Mouse (Mus musculus): ENCODE data around the gene Nacc2. TPM values are rescaled to one million over a fixed set of nuclear protein-coding genes. Genes with fewer than 3 reads are reported as not detected.

The Nacc2 gene
- polyA plus RNA-seq, 1 experiment from 2014 or later = 4.7 TPM

DNA sequence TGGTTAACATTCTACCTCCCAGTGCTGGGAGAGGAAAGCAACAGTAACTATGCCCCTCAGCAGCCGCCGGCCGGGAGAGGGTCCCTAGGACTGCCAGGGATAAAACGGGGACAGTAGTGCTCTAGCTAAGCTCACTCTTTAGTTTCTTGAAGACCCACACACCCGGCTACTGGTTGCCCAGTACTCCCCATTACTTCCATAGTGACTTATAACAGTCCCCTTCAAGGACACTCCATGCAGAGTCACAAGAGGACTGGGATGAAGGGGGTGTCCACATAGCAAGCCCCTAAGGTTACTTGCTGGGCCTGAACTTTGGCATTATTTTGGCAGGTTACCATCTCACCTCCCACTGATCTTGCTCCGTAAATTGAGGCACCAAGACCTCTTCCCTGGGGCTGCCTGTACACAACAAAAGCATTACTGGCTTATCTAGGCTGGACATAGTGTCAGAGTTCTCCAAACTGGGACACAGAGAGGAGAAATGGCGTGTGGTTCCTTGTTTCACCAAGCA lies 16.1 kb upstream of the Nacc2 start:
- Histone ChIP-seq H3K27me3 (no peaks in the 10 kb centered on the region), H3K9me3 (no peaks in the 10 kb centered on the region), H3K36me3 (peaks cover 20% of the 10 kb centered on the region), H3K4me2 (peak overlapping the region; percentile 87), H3K4me3 (replicated peaks) (peak overlapping the region; percentile 92), H3K27ac (peak overlapping the region; percentile 95; the same call in 1 of the 2 replicates), H3K9ac (replicated peaks) (peak overlapping the region; percentile 87), H3K4me1 (replicated peaks) (peaks cover 19% of the 10 kb centered on the region)
- no peak for ATAC-seq (ENCODE audit: insufficient number of reproducible peaks, insufficient read depth, low FRiP score, low TSS enrichment, low read depth)
- 64% methylated on average over 7 of the region's 7 CpGs for WGBS

DNA sequence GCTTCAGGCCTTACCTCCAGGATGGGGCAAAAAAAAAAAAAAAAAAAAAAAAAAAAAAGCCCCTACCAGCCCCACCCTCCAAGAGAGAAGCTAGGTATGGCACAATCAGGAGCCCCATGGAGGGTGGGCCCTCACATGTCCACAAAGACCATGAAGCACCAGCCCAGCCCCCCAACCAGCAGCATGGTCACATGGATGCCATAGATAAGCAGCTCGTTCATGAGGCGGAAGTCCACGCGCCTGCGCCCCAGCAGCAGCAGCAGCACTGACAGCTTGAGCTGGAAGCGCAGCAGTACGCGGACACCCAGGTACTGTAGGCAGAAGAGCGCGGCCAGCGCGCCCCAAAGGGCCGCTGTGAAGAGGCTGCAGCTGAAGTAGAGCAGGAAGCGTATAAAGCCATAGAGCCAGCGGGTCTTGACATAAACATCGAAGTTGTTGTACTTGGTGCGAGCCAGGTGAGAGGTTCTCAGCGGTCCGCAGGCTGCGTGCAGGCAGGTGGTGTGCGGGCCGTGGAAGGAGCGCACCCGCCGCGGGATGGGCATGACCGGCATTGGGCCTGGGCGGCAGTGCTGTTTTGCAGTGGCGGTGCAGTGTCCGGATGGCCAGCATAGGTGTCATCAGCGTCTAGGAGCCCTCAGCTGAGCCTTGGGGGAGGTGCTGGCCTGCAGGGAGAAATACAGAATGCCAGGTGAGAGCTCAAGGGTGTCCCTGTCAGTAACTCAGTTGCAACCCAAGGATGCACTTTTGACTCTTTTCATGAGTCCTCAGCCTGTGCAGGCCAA lies 15.4 kb upstream of the Nacc2 start:
- no peak for ATAC-seq (ENCODE audit: insufficient number of reproducible peaks, insufficient read depth, low FRiP score, low TSS enrichment, low read depth)
- peaks cover 20% of the 10 kb centered on the region for H3K36me3 ChIP-seq
- 80% methylated on average over 31 of the region's 31 CpGs for WGBS
- H3K4me1 ChIP-seq (replicated peaks) = peaks cover 25% of the 10 kb centered on the region
- H3K9ac ChIP-seq (replicated peaks) = peak overlapping the region; percentile 87; the same call in 1 of the 2 replicates
- no peaks in the 10 kb centered on the region for H3K27me3 ChIP-seq
- no peak overlapping the region for H3K27ac ChIP-seq
- peak overlapping the region; percentile 87 for H3K4me2 ChIP-seq
- H3K4me3 ChIP-seq (replicated peaks) = peak overlapping the region; percentile 92; the same call in 1 of the 2 replicates
- H3K9me3 ChIP-seq = no peaks in the 10 kb centered on the region

DNA sequence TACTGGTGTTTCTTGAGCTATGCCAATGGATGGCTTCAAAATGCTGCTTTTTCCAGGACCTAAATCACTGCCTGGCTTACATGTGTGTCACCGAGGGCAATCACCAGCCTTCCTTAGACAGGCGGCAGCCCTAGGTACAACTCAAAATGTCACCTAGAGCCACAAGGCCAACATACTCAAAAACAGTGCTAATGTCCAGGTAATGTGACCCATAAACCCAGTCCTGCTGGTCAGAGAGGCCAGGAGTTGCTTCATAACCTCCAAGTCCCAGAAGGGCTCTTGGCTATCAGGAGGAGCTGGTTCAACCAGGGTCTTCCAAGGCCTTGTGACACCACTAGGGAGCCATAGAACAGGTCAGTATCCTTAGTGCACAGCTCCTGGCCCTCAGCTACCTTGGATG lies 11.6 kb upstream of the Nacc2 start:
- Histone ChIP-seq H3K4me3 (replicated peaks) (no peak overlapping the region), H3K4me1 (replicated peaks) (peaks cover 32% of the 10 kb centered on the region), H3K36me3 (peaks cover 20% of the 10 kb centered on the region), H3K9me3 (no peaks in the 10 kb centered on the region), H3K9ac (replicated peaks) (no peak overlapping the region), H3K4me2 (no peak overlapping the region), H3K27ac (no peak overlapping the region), H3K27me3 (no peaks in the 10 kb centered on the region)
- no peak for ATAC-seq (ENCODE audit: insufficient number of reproducible peaks, insufficient read depth, low FRiP score, low TSS enrichment, low read depth)
- 91% methylated on average over 2 of the region's 2 CpGs for WGBS

DNA sequence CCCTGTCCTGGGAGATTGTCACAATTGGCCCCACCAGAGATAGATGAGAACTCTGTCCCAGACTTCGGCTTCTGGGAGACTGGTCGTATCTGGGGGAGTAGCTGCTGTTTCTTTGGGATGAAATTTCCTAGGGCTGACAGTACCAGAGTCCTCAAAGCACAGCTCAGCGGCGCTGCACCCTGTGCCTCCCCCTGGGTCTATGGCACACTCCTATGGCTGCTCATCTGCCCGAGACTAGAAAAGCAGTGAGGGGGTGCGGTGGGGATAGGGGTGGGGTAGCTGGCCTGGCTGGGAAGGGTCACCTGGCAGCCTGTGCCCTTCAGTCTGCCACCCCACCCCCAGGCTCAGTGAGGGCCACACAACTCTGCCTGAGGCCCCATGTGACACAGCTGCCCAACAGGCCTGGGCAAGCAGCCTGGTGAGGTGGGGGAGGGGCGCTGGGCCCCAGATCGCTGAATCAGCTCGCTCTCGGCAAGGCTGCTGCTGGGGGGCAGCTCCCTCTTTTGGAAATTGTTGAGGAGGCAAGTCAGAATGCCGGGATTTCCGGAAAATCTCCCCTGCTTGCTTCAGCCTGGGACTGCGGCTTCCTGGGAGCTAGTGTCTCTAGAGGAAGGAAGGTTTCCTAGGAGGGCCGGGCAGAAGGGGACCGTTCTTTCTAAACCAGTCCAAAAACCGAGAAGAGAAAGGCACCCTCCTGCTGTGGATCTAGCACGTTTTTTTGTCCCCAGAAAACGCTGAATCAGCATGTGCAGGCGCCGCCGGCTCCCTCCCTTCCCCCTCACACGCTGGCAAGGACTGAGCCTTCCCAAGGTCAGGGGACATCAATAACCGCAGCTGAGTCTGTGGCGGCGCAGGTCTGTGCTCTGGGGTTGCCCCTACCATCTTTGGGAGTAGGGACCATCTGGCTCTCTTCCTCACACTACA lies 9.9 kb upstream of the Nacc2 start:
- WGBS = 4% methylated on average over 25 of the region's 25 CpGs

DNA sequence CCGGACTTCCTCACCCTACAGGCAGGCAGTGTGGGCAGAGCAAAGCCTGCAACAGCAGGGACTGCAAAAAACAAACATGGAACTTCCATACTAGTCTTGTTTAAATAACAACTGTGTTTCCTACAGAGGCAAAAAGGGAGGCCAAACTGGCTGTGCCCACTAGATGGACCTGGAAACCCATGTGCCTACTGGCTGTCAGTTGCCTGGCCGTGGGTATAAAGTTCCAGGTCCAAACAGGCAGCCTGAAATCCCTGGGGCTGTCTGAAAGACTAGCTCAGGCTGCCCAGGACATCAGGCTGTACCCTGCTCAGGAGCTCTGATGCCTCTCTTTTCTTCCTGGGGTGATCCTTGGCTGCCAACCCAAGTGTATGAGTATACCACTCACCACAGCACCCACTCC lies 8.3 kb upstream of the Nacc2 start:
- Histone ChIP-seq H3K9ac (replicated peaks) (no peak overlapping the region), H3K9me3 (no peaks in the 10 kb centered on the region), H3K4me3 (replicated peaks) (no peak overlapping the region), H3K4me2 (no peak overlapping the region), H3K27ac (no peak overlapping the region), H3K4me1 (replicated peaks) (peaks cover 20% of the 10 kb centered on the region), H3K36me3 (peaks cover under 1% of the 10 kb centered on the region; the same call in 1 of the 2 replicates), H3K27me3 (no peaks in the 10 kb centered on the region)
- no peak for ATAC-seq (ENCODE audit: insufficient number of reproducible peaks, insufficient read depth, low FRiP score, low TSS enrichment, low read depth)
- 74% methylated on average over 2 of the region's 2 CpGs for WGBS

More for the DNA sequence above, 9.9 kb upstream of the Nacc2 start:
- Histone ChIP-seq H3K4me1 (replicated peaks) (peaks cover 20% of the 10 kb centered on the region), H3K4me2 (peak overlapping the region; percentile 65), H3K36me3 (peaks cover 15% of the 10 kb centered on the region), H3K9me3 (no peaks in the 10 kb centered on the region), H3K9ac (replicated peaks) (peak overlapping the region; percentile 57), H3K4me3 (replicated peaks) (peak overlapping the region; percentile 33), H3K27me3 (no peaks in the 10 kb centered on the region), H3K27ac (peak overlapping the region; percentile 85)
- ATAC-seq (ENCODE audit: insufficient number of reproducible peaks, insufficient read depth, low FRiP score, low TSS enrichment, low read depth) = peak; percentile 75

DNA sequence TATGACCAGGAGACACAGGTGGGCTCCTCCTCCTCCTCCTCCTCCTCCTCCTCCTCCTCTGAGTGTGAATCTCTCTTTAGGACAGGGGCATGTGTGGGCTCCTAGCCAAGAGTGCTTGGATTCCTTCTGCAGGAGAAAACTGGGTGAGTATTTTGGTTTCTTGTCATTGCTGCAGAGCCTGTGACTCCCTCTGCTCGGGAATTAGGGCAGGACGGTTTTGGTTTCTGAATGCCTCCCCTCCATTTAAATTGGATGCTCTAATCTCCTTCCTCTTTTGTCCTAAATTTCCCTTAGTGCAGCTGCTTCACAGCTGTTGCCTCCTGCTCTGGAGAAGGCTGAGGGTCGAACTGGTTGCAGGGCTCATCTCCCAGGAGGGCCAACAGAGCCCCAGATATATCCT lies 6.9 kb upstream of the Nacc2 start:
- Histone ChIP-seq H3K4me3 (replicated peaks) (no peak overlapping the region), H3K27ac (no peak overlapping the region), H3K9me3 (no peaks in the 10 kb centered on the region), H3K36me3 (no peaks in the 10 kb centered on the region), H3K4me2 (no peak overlapping the region), H3K9ac (replicated peaks) (no peak overlapping the region), H3K27me3 (no peaks in the 10 kb centered on the region), H3K4me1 (replicated peaks) (peaks cover 20% of the 10 kb centered on the region)
- no peak for ATAC-seq (ENCODE audit: insufficient number of reproducible peaks, insufficient read depth, low FRiP score, low TSS enrichment, low read depth)
- WGBS = 65% methylated on average over 3 of the region's 3 CpGs

DNA sequence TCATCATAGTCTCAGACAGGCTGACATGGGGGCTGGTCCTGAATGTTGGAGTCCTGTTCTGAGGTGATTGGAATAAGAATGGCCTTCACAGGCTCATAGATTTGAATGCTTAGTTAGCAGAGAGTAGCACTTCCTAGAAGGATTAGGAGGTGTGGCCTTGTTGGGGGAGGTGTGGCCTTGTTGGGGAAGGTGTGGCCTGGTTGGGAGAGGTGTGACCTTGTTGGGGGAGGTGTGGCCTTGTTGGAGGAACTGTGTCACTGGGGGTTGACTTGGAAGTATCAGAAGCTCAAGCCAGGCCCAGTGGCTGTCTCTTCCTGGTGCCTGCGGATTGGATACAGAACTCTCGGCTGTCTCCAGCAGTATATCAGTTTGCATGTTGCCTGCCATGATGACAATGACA lies 6.3 kb upstream of the Nacc2 start:
- Histone ChIP-seq H3K4me2 (no peak overlapping the region), H3K36me3 (no peaks in the 10 kb centered on the region), H3K4me1 (replicated peaks) (peaks cover 20% of the 10 kb centered on the region), H3K27ac (no peak overlapping the region), H3K27me3 (no peaks in the 10 kb centered on the region), H3K9me3 (no peaks in the 10 kb centered on the region), H3K4me3 (replicated peaks) (no peak overlapping the region), H3K9ac (replicated peaks) (no peak overlapping the region)
- no peak for ATAC-seq (ENCODE audit: insufficient number of reproducible peaks, insufficient read depth, low FRiP score, low TSS enrichment, low read depth)
- WGBS = 93% methylated on average over 2 of the region's 2 CpGs

DNA sequence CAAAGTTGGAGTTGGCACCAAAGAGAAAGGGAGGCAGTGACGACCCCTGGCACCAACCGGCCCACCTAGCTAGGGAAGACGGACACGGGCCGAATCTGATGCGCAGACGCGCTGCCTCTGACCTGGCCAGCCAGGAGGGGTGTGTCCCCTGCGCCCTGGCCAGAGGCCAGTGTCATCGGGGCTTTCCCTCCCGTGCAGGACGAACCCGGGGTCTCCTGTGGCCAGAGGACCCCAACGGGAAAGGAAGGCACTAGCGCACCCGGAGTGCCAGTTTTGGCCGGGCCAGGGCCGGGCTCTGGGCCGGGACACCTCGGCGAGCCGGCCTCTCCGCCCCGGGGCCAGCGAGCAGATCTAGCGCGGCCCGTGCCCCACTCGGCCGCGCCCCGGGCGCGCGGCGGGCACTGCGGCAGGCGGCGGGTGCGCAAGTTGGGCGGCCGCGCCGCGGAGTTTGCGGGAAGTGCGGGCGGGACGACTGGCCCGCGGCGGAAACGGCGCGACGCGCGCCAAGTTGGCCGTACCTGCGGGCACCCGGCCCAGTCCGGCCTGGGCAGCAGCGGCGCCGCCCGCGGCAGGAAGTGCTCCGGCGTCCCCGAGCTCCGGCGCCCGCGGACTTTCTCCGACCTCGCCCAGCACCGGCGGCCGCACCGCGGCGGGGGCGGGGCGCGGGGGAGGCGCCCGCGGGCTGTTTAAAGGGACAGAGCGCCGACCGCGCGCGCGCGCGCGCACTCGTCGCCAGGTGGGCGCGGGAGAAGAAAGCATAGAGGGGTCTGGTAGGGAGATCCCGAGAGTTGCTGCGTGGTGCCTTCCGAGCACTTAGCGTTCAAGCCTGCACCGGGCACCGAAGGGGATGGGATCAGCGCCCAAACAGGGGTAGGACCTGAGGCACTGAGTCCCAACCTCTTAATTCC lies 595 bp downstream of the Nacc2 start:
- Histone ChIP-seq H3K27ac (no peak overlapping the region), H3K4me2 (peak overlapping the region; percentile 96), H3K27me3 (peaks cover 54% of the 10 kb centered on the region), H3K36me3 (no peaks in the 10 kb centered on the region), H3K4me1 (replicated peaks) (peaks cover 22% of the 10 kb centered on the region), H3K9ac (replicated peaks) (peak overlapping the region; percentile 82), H3K9me3 (no peaks in the 10 kb centered on the region), H3K4me3 (replicated peaks) (peak overlapping the region; percentile 83)
- 0 out of 2 replicates have a peak, but pooled peaks have one; percentile 34 for ATAC-seq (ENCODE audit: insufficient number of reproducible peaks, insufficient read depth, low FRiP score, low TSS enrichment, low read depth)
- under 1% methylated on average over 94 of the region's 109 CpGs for WGBS

DNA sequence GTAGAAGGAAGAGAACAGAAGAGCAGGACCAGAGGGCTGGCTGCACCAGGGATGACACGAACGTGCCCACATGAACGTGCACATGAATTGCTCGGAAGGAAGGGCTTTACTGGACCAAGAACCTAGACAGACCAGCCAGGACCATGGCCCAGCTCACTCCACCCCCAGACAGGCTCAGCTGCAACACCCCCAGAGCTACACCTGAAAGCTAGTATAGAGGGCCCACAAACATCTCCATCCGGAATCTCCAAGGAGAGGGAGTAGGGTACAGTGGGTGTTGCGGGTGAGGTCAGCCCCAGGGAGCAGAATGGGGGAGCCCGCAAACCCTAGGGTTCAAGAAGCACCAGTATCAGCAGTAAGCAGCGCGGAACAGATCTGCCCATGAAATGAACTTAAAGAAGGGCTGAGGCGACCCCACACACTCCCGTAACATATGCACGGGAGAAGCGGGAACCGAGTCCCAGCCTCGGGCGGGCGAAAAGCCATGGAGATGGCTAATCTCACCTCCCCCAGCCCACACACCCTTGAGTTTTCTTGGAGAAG lies 1.4 kb downstream of the Nacc2 start:
- H3K27ac ChIP-seq = no peak overlapping the region
- WGBS = 20% methylated on average over 17 of the region's 17 CpGs
- H3K9me3 ChIP-seq = no peaks in the 10 kb centered on the region
- ATAC-seq (ENCODE audit: insufficient number of reproducible peaks, insufficient read depth, low FRiP score, low TSS enrichment, low read depth) = no peak
- H3K4me3 ChIP-seq (replicated peaks) = peak overlapping the region; percentile 83
- peak overlapping the region; percentile 82 for H3K9ac ChIP-seq (replicated peaks)
- peaks cover 54% of the 10 kb centered on the region for H3K27me3 ChIP-seq
- H3K4me2 ChIP-seq = peak overlapping the region; percentile 96
- peaks cover 22% of the 10 kb centered on the region for H3K4me1 ChIP-seq (replicated peaks)
- no peaks in the 10 kb centered on the region for H3K36me3 ChIP-seq

DNA sequence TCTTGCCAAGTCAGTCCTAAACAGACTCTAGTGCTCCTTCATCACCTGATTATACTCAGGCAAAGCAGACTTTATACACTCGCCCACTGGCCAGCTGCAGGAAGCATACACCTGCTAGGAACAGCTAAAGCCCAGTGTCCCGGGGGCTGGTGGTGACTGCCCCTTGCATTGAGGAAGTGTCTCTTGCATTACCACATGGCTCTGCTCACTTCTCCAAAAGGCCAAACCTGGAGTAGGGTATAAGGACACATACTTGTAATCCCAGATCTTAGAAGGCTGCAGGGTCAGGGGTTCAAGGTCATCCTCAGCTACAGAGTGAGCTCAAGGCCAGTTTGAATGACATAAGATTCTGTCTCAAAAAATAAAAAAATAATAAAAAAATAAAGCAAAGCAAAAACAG lies 3.4 kb downstream of the Nacc2 start:
- Histone ChIP-seq H3K9me3 (no peaks in the 10 kb centered on the region), H3K27me3 (peaks cover 56% of the 10 kb centered on the region), H3K4me3 (replicated peaks) (no peak overlapping the region), H3K36me3 (no peaks in the 10 kb centered on the region), H3K4me2 (no peak overlapping the region), H3K9ac (replicated peaks) (no peak overlapping the region), H3K4me1 (replicated peaks) (peaks cover 22% of the 10 kb centered on the region), H3K27ac (no peak overlapping the region)
- 70% methylated on average over 2 of the region's 2 CpGs for WGBS
- no peak for ATAC-seq (ENCODE audit: insufficient number of reproducible peaks, insufficient read depth, low FRiP score, low TSS enrichment, low read depth)

All from limb, embryonic 12.5 days (tissue).